Mouse (Mus musculus) stomach, embryonic 15.5 days (tissue): Measurements from ENCODE around the gene Adora1. TPM values are rescaled to one million over a fixed set of nuclear protein-coding genes. Genes with fewer than 3 reads are reported as not detected.

Experiments used
- ATAC-seq: fragments of 200-750 bp; cut with Nextera tagmentation; 2 replicates; pipeline ENCODE4 v1.8.0; 2017; ENCODE audit warnings: low read depth, moderate number of reproducible peaks, moderate TSS enrichment; ENCODE audit not compliant: insufficient read depth, low FRiP score
- H3K27ac ChIP-seq: fragments of 300-500 bp; sonication (generic); 2 replicates; pipeline ENCODE4 v1.5.1; 2015; ENCODE audit warnings: mild to moderate bottlenecking, inconsistent platforms
- H3K27me3 ChIP-seq: fragments of 300-500 bp; sonication (generic); replicated peaks from 2 replicates; pipeline ENCODE4 v1.6.1; 2015; ENCODE audit warnings: inconsistent platforms
- H3K36me3 ChIP-seq: fragments of 300-500 bp; sonication (generic); 2 replicates; pipeline ENCODE4 v1.6.1; 2015; ENCODE audit warnings: inconsistent platforms
- H3K4me1 ChIP-seq: fragments of 300-500 bp; sonication (generic); 2 replicates; pipeline ENCODE4 v1.6.1; 2015; ENCODE audit warnings: inconsistent platforms
- H3K4me2 ChIP-seq: fragments of 300-500 bp; sonication (generic); 2 replicates; pipeline ENCODE4 v1.6.1; 2015; ENCODE audit warnings: mild to moderate bottlenecking, inconsistent platforms
- H3K4me3 ChIP-seq: fragments of 300-500 bp; sonication (generic); replicated peaks from 2 replicates; pipeline ENCODE4 v1.5.1; 2015; ENCODE audit warnings: inconsistent platforms
- H3K9ac ChIP-seq: fragments of 300-500 bp; sonication (generic); 2 replicates; pipeline ENCODE4 v1.6.1; 2015; ENCODE audit warnings: inconsistent platforms
- H3K9me3 ChIP-seq: fragments of 300-500 bp; sonication (generic); 2 replicates; pipeline ENCODE4 v1.6.1; 2016; ENCODE audit warnings: inconsistent platforms
- WGBS: fragments of 180-500 bp; shearing (Covaris S2); methylation state at CpG from one replicate; pipeline ENCODE4 v1.1.7; 2015; 5-methylcytosine and 5-hydroxymethylcytosine counted together
- polyA plus RNA-seq: library from polyadenylated mRNA; unstranded; fragments of >200 nt; fragmentation: Nextera tagmentation; extraction: Ambion mirVana; gene quantifications from 2 replicates; pipeline ENCODE4 v1.2.1, GENCODE M21; 2015

Adora1 gene
- polyA plus RNA-seq, 1 experiment from 2014 or later = 11.8 TPM

DNA sequence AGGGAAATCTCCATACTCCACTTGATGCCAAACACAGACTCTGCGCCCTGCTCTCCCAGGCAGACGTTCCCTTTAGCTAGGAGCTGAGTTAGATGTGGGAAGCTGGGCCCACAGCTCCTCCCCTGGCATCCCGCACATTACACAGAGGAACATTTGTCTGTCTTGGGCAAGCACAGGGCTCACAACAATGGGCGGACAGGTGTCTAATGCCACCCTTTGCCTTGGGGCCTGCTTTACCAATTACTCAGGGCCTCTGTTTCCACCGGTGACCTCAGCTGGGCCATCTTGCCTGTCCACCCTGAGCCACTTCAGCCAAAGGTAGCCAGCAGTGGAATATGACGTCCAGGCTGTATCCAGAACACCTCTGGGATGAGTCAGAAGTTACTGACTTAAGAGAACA, 73.8 kb downstream of the Adora1 start:
- 78% methylated on average over 6 of the region's 6 CpGs for WGBS
- Histone ChIP-seq H3K27me3 (no peaks in the 10 kb centered on the region), H3K4me1 (no peaks in the 10 kb centered on the region), H3K27ac (no peak overlapping the region), H3K36me3 (no peaks in the 10 kb centered on the region), H3K4me2 (no peak overlapping the region), H3K9ac (no peak overlapping the region), H3K4me3 (no peak overlapping the region), H3K9me3 (no peaks in the 10 kb centered on the region)
- ATAC-seq = no peak

DNA sequence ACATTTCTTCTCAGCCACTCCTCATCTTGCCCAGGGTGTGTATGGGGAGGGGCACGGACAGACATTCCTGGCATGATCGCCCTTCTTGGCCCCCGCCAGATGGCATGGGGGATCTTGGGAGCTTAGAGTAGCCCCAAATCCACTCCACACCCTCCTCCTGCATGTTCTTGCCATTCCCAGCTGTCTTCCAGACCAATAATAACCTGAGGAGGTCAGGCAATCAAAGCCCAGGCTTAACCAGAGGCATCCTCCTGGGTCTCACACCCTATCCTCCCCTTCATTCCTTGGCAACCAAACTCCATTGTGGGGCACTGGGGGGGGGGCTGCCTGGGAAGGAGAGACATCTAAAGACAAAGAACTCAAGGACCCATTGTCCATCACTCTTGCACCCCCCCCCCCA, 74.8 kb downstream of the Adora1 start:
- Histone ChIP-seq H3K4me1 (no peaks in the 10 kb centered on the region), H3K27ac (no peak overlapping the region), H3K4me2 (no peak overlapping the region), H3K9me3 (no peaks in the 10 kb centered on the region), H3K27me3 (no peaks in the 10 kb centered on the region), H3K36me3 (no peaks in the 10 kb centered on the region), H3K4me3 (no peak overlapping the region), H3K9ac (no peak overlapping the region)
- ATAC-seq = no peak
- WGBS = 82% methylated on average over 3 of the region's 3 CpGs

DNA sequence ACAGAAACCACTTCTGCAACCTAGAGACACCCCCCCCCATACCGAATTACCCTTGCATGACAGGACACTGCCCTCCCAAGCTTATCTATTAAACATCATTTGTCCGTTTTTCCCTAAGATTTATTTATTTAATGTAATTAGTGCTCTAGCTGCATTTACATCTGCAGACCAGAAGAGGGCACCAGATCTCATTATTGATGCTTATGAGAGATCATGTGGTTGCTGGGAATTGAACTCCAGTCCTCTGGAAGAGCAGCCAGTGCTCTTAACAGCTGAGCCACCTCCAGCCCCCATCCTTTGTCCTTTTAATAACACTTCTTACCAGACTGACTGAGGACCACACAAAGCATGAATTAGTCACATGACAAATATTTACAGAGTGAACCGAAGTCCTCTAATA, 80.6 kb downstream of the Adora1 start:
- Histone ChIP-seq H3K4me2 (no peak overlapping the region), H3K36me3 (no peaks in the 10 kb centered on the region), H3K27ac (no peak overlapping the region), H3K27me3 (no peaks in the 10 kb centered on the region), H3K9ac (no peak overlapping the region), H3K4me3 (no peak overlapping the region), H3K9me3 (no peaks in the 10 kb centered on the region), H3K4me1 (0 out of 2 replicates have a peak, but pooled peaks cover 2% of the 10 kb centered on the region)
- 54% methylated on average over 3 of the region's 3 CpGs for WGBS
- ATAC-seq = no peak

DNA sequence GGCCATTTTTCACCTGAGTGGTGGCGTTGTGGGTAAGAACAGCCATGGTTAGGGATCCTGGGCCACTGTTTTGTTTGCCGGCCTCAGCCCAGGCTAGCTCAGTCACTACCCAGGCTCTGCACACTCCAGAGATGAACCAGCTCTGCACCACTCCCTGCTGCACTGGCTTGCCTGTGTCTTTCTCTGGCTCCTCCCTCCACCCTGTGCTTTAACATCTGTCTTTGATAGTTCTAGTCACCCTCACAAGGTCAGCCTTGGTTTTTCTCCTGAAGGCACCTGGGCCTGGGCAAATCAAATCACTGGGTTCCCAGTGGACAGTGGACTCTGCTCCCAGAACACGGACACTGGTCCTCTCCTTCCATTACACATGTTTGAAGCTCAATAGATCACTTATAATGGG, 81.1 kb downstream of the Adora1 start:
- 85% methylated on average over 3 of the region's 3 CpGs for WGBS
- H3K36me3 ChIP-seq = no peaks in the 10 kb centered on the region
- no peak for ATAC-seq
- H3K27ac ChIP-seq = no peak overlapping the region
- H3K27me3 ChIP-seq = no peaks in the 10 kb centered on the region
- no peak overlapping the region for H3K9ac ChIP-seq
- no peaks in the 10 kb centered on the region for H3K9me3 ChIP-seq
- H3K4me1 ChIP-seq = 0 out of 2 replicates have a peak, but pooled peaks cover 2% of the 10 kb centered on the region
- no peak overlapping the region for H3K4me2 ChIP-seq
- H3K4me3 ChIP-seq = no peak overlapping the region

DNA sequence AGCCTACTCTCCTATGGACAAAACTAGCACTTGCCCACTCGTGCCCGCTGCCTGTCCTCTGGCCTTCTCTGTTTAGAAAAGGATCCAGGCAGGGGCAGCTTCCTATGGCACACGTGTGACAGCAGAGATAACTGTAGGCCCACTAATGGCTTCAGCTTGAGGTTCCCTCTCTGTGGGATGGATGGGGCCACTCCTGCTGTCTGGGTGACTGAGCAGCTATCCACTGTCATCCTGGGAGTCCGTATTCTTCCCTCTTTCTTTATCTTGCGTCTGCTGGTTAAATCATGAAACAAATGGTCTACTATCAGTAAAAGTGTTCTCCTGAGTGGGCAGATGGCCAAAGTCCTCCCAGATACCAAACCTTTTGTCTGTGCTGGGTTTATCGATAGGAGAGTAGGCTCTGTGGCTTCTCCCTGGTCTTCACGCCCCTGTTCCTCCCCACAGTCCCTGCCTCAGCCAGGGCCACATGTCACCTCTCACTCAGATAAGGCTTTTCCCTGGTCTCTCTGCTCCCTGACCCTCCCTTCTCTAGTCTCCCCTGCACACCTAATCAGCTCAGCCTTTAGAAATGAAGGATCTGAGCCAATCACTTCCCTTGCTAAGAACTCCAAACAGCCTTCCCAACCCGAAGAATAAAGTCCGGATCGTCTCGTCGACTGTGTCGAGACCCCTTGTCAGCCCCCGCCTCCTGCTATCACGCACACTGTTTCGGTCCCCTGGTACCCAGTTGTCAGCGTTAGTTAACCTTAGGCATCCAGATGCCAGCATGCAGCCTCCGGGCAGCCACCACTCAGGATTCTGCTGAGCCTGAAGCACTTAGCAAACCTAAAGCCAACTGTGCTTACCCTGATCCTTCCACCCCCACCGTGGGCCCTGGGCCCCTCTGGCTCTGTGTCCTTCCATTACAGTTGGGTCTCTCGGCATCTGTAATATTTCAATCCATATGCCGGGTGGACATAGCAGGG, 82.3 kb downstream of the Adora1 start:
- no peak overlapping the region for H3K4me2 ChIP-seq
- ATAC-seq = no peak
- H3K27ac ChIP-seq = no peak overlapping the region
- H3K27me3 ChIP-seq = no peaks in the 10 kb centered on the region
- no peak overlapping the region for H3K4me3 ChIP-seq
- no peaks in the 10 kb centered on the region for H3K36me3 ChIP-seq
- 0 out of 2 replicates have a peak, but pooled peaks cover 2% of the 10 kb centered on the region for H3K4me1 ChIP-seq
- H3K9me3 ChIP-seq = no peaks in the 10 kb centered on the region
- H3K9ac ChIP-seq = no peak overlapping the region; the same call in 1 of the 2 replicates
- WGBS = 67% methylated on average over 21 of the region's 21 CpGs

DNA sequence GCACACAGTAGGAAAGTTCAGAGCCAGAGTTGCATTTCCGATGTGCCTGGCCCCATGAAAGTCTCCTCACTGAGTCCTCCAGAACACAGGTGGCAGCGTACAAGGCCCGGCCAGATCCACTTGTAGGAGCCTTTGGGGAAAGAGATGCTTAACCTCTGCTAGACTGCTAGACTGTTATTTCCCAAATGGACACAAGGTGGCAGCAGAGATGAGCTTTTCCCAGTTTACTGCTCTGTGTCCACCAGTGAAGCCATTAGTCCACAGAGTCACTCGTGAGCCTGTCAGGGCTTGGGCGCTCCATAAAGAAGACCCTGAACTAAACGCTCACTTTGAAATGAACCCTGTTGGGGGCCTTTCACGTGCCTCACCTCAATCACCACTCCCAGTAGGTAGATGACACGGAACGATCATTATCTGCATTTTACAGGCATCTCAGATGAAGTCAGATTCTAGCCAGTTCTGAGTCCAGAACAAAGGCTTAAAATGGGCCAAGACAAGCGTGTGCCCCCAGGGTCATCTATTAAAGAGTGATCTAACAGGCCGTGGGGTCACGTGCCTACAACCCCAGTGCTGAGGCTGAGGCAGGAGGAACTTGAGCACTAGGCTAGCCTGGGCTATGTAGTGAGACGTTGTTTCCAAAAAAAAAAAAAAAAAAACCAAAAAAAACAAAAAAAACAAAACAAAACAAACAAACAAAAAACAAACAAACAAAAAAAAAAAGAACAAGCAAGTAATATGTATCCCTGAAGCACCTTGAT, 83.4 kb downstream of the Adora1 start:
- H3K4me3 ChIP-seq = no peak overlapping the region
- no peak overlapping the region for H3K27ac ChIP-seq
- no peak overlapping the region for H3K4me2 ChIP-seq
- WGBS = 29% methylated on average over 13 of the region's 13 CpGs
- no peak overlapping the region for H3K9ac ChIP-seq
- ATAC-seq = no peak
- no peaks in the 10 kb centered on the region for H3K27me3 ChIP-seq
- no peaks in the 10 kb centered on the region for H3K36me3 ChIP-seq
- H3K4me1 ChIP-seq = 0 out of 2 replicates have a peak, but pooled peaks cover 2% of the 10 kb centered on the region
- H3K9me3 ChIP-seq = no peaks in the 10 kb centered on the region

DNA sequence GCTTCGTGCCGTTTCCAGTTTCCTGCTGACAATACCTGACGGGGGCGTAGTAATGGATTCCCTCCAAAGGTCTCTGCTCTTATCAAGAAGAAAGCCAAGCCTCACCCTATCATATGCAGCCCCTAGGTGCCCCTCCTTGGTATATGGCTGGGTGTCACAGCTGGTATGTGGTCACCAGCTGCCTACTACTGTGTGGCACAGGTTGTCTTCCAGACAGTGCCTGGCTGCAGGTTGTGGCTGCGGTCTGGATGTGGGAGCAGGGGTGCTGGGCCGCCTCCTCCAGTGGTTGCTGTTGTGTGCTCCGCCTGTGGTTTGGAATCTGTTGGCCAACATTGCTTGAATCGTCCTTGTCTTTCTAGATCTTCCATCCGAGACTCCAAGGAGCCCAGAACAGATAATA, 84.5 kb downstream of the Adora1 start:
- Histone ChIP-seq H3K36me3 (no peaks in the 10 kb centered on the region), H3K9ac (no peak overlapping the region), H3K27ac (no peak overlapping the region), H3K27me3 (no peaks in the 10 kb centered on the region), H3K4me1 (0 out of 2 replicates have a peak, but pooled peaks cover 2% of the 10 kb centered on the region), H3K9me3 (no peaks in the 10 kb centered on the region), H3K4me2 (no peak overlapping the region), H3K4me3 (no peak overlapping the region)
- 90% methylated on average over 9 of the region's 9 CpGs for WGBS
- no peak for ATAC-seq

DNA sequence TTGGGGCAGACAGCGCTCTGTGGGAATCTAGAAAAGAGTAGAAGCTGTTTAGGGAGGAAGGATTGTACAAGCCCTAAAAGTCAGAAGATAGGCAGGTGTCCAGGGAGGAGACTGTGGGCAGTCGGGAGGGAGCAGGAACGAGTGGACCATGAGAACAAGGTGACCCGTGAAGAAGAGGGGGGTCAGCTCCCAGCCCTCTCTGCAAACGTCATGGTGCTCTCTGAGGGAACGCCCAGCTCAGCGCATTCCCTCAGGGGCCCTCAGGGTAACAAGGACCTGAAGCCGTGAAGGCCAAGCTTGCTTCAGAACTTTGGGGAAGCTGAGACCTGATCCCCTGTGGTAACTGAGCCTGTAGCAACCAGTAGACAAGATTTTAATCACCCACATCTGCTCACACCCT, 85.2 kb downstream of the Adora1 start:
- ATAC-seq = no peak
- 62% methylated on average over 8 of the region's 8 CpGs for WGBS
- H3K27me3 ChIP-seq = no peaks in the 10 kb centered on the region

More for the DNA sequence above, 85.2 kb downstream of the Adora1 start:
- Histone ChIP-seq H3K27ac (no peak overlapping the region), H3K36me3 (no peaks in the 10 kb centered on the region), H3K4me2 (no peak overlapping the region), H3K4me1 (0 out of 2 replicates have a peak, but pooled peaks cover 2% of the 10 kb centered on the region), H3K9ac (no peak overlapping the region), H3K9me3 (no peaks in the 10 kb centered on the region), H3K4me3 (no peak overlapping the region)

Other genes with a start within 250 kb of the Adora1 start
- 9.0 and 11.1 TPM in 2 replicates for gene Fmod, start 198.2 kb downstream of the Adora1 start, polyA plus RNA-seq
- 72.2 and 72.4 TPM in 2 replicates for gene Btg2, start 156.3 kb downstream of the Adora1 start, polyA plus RNA-seq
- 0.70 and 1.1 TPM in 2 replicates for gene Chit1, start 124.2 kb downstream of the Adora1 start, polyA plus RNA-seq
- 2.6 and 2.9 TPM in 2 replicates for gene Chil1, start 53.3 kb downstream of the Adora1 start, polyA plus RNA-seq
- 0.30 and 1.3 TPM in 2 replicates for gene Mybph, start 42.0 kb downstream of the Adora1 start, polyA plus RNA-seq
- gene Myog, start 54.6 kb upstream of the Adora1 start, polyA plus RNA-seq = 1.3 and 4.3 TPM in 2 replicates
- 5.8 and 6.1 TPM in 2 replicates for gene Ppfia4, start 97.5 kb upstream of the Adora1 start, polyA plus RNA-seq
- gene Tmem183a, start 126.5 kb upstream of the Adora1 start, polyA plus RNA-seq = 85.8 and 90.6 TPM in 2 replicates
- not detected in 2 replicates for gene 4933406M09Rik, start 150.5 kb upstream of the Adora1 start, polyA plus RNA-seq
- gene Cyb5r1, start 170.1 kb upstream of the Adora1 start, polyA plus RNA-seq = 38.5 and 40.1 TPM in 2 replicates
- 82.5 and 93.6 TPM in 2 replicates for gene Adipor1, start 179.9 kb upstream of the Adora1 start, polyA plus RNA-seq
- gene Klhl12, start 220.1 kb upstream of the Adora1 start, polyA plus RNA-seq = 24.0 and 24.2 TPM in 2 replicates